Mouse (Mus musculus) liver, adult 2 months (tissue): ENCODE measurements at regions not wholly inside any gene's neighbourhood (a gene's known extent, or its start where the extent isn't known, plus 50 kb on each side); places are given as distances from the start of the nearest gene placed in this dataset.
A peak's percentile ranks its signal among the peaks of the same experiment; 100 is the strongest.

ENCODE experiments used
- DNase-seq: peaks from one replicate; pipeline ENCODE4 v3.0.0-alpha.2; 2011; ENCODE audit warnings: low read depth, low spot score; ENCODE audit errors: extremely low read depth
- H3K27ac ChIP-seq: fragments of 200-500 bp; replicated peaks from 2 replicates; pipeline ENCODE4 v1.5.1; 2012; ENCODE audit warnings: low read depth, mild to moderate bottlenecking, control low read depth, inconsistent platforms, low read length; ENCODE audit not compliant: insufficient read depth
- H3K27me3 ChIP-seq: fragments of 200-500 bp; 2 replicates; pipeline ENCODE4 v1.6.1; 2012; ENCODE audit warnings: mild to moderate bottlenecking, moderate library complexity, low read length, inconsistent platforms; ENCODE audit not compliant: control insufficient read depth, insufficient read depth
- H3K36me3 ChIP-seq: fragments of 200-500 bp; 2 replicates; pipeline ENCODE4 v1.6.1; 2012; ENCODE audit warnings: low read length, inconsistent platforms; ENCODE audit not compliant: control insufficient read depth, insufficient read depth
- H3K4me1 ChIP-seq: fragments of 200-500 bp; 2 replicates; pipeline ENCODE4 v1.6.1; 2011; ENCODE audit warnings: low read length; ENCODE audit not compliant: control insufficient read depth, insufficient read depth
- H3K4me3 ChIP-seq: fragments of 200-500 bp; 2 replicates; pipeline ENCODE4 v1.5.1; 2011; ENCODE audit warnings: low read depth, mild to moderate bottlenecking, control low read depth, low read length, moderate library complexity; ENCODE audit not compliant: insufficient read depth
- H3K79me2 ChIP-seq: fragments of 200-500 bp; 2 replicates; pipeline ENCODE4 v1.6.1; 2012; ENCODE audit warnings: inconsistent platforms, mild to moderate bottlenecking, low read length, moderate library complexity; ENCODE audit not compliant: control insufficient read depth, insufficient read depth
- H3K9ac ChIP-seq: fragments of 200-500 bp; 2 replicates; pipeline ENCODE4 v1.6.1; 2012; ENCODE audit warnings: low read depth, mild to moderate bottlenecking, control low read depth, inconsistent platforms, low read length
- CTCF ChIP-seq: fragments of 200-500 bp; IDR thresholded peaks from 2 replicates; pipeline ENCODE4 v1.5.1; 2011; ENCODE audit warnings: low read depth, low read length, control low read depth
- POLR2A ChIP-seq: fragments of 200-500 bp; IDR thresholded peaks from 2 replicates; pipeline ENCODE4 v1.6.1; 2011; ENCODE audit warnings: low read length, control low read depth; ENCODE audit not compliant: insufficient read depth; ENCODE audit errors: extremely low read depth
- WGBS: fragments of 180-500 bp; shearing (Covaris S2); methylation state at CpG from one replicate; pipeline ENCODE4 v1.1.7; 2018; 5-methylcytosine and 5-hydroxymethylcytosine counted together

DNA sequence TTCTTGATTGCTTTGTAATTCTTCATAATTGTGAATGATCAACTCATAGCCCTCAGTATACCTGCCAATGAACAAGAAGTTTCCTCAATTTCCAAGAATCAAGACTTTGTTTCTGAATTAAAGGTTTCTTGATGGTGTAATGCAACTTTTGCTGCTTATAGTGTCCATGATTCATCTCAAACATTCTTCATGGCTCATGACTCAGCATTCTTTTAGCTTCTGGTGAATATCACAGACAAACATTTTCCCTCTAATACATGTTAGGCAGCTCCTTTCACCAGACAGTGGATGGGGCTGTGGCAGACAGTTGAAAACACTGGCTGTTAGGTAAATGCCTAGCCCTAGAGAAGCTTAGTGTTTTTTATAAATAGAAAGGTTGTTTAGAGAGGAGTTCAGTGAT, 686.5 kb upstream of the Igfbp3 start:
- no peaks in the 10 kb centered on the region for H3K36me3 ChIP-seq
- DNase-seq: no peak
- H3K4me1 ChIP-seq: no peaks in the 10 kb centered on the region
- H3K27me3 ChIP-seq: no peaks in the 10 kb centered on the region
- no peak overlapping the region for H3K27ac ChIP-seq
- no peak overlapping the region for H3K4me3 ChIP-seq
- TF ChIP-seq CTCF: no peak
- TF ChIP-seq POLR2A: no peak
- no peak overlapping the region for H3K9ac ChIP-seq
- H3K79me2 ChIP-seq: no peaks in the 10 kb centered on the region

DNA sequence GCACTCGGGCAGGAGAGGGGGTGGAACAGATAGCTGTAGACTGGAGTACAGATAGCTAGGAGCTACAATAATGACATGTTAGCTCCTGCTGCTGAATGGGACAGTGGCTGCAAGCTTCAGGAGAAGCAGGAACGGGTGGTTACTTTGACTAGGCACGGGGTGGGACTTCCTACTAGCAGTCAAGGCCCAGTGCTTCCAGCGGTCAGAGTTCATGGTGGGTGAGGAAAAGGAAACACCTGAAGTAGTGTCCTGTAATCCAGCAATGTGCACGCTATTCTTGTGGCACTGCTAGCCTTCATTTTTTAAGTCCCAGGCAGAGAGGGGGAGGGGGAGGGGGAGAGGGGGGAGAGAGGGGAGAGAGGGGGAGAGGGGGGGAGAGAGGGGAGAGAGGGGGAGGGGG, 684.5 kb upstream of the Igfbp3 start:
- TF ChIP-seq CTCF: no peak
- no peak for TF ChIP-seq POLR2A
- no peaks in the 10 kb centered on the region for H3K4me1 ChIP-seq
- WGBS: 64% methylated on average over 5 of the region's 5 CpGs
- H3K27me3 ChIP-seq: no peaks in the 10 kb centered on the region
- no peaks in the 10 kb centered on the region for H3K79me2 ChIP-seq
- no peak for DNase-seq
- no peak overlapping the region for H3K27ac ChIP-seq
- no peaks in the 10 kb centered on the region for H3K36me3 ChIP-seq
- H3K9ac ChIP-seq: no peak overlapping the region
- H3K4me3 ChIP-seq: no peak overlapping the region

DNA sequence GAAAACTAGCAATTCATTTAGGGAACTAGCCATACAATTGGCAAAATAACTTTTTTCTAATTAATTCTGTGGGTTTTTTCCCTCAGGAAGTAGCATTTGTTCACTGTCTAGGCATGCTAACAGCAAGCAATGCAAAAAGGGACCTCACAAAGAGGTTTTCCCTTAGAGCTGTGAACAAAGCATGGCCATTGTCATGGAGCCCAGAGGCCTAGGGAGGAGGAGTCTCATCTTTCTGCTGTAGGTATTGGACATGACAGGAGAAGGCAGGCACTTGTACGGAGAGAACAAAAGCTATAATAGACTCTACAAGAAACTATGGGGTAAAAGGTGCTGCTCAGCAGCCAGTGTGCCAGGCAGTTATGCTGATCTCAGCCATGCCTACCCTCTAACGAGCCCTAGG, 666.8 kb upstream of the Igfbp3 start:
- Histone ChIP-seq H3K79me2 (no peaks in the 10 kb centered on the region), H3K9ac (no peak overlapping the region), H3K27ac (no peak overlapping the region), H3K4me1 (no peaks in the 10 kb centered on the region), H3K4me3 (no peak overlapping the region), H3K27me3 (no peaks in the 10 kb centered on the region), H3K36me3 (no peaks in the 10 kb centered on the region)
- 76% methylated on average over 2 of the region's 2 CpGs for WGBS
- no peak for DNase-seq
- TF ChIP-seq CTCF: no peak
- no peak for TF ChIP-seq POLR2A

DNA sequence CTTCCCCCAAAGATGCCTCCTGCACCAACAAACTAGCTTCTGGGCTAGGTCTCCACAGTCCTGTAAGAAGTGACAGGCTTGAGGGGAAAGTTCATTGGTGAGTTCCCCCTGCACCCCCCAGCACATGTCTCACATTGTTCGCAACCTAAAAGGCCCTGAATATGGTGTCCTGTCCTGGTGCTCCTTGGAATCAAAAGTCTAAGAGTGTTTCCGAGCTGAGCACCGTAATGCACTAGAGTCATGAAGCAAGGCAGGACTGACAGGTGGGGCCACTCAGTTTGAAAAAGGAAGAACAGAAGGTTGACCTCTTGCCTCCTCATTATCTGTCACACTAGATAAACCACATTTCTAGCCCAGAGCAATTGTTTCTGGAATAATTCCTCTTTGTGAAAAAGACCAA, 650.4 kb upstream of the Igfbp3 start:
- no peaks in the 10 kb centered on the region for H3K4me1 ChIP-seq
- no peaks in the 10 kb centered on the region for H3K27me3 ChIP-seq
- 88% methylated on average over 3 of the region's 3 CpGs for WGBS
- H3K36me3 ChIP-seq: no peaks in the 10 kb centered on the region
- H3K9ac ChIP-seq: no peak overlapping the region
- no peaks in the 10 kb centered on the region for H3K79me2 ChIP-seq
- no peak for TF ChIP-seq POLR2A
- TF ChIP-seq CTCF: no peak
- no peak for DNase-seq
- no peak overlapping the region for H3K27ac ChIP-seq
- H3K4me3 ChIP-seq: no peak overlapping the region

DNA sequence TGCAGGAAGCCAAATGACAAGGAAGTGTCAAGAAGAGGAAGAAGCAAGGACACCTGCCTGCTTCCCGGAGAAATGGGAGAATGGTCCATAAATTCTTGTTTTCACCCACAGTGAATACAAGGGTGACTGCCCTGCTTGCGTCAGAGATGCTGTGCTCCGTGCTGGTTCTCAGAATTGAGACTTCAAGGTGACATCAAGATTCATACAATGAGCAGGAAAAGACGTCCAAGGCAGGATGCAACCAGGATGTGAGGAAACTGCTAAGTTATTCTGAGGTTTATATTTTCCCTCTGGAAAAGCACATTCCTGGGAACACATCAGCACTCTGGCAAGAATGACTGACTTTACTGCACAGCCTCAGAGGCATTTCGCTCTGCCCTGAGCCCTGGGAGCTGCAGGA, 650.0 kb upstream of the Igfbp3 start:
- H3K4me3 ChIP-seq: no peak overlapping the region
- H3K36me3 ChIP-seq: no peaks in the 10 kb centered on the region
- no peaks in the 10 kb centered on the region for H3K4me1 ChIP-seq
- H3K79me2 ChIP-seq: no peaks in the 10 kb centered on the region
- no peak overlapping the region for H3K27ac ChIP-seq
- H3K27me3 ChIP-seq: no peaks in the 10 kb centered on the region
- WGBS: 70% methylated on average over 5 of the region's 5 CpGs
- no peak for DNase-seq
- TF ChIP-seq POLR2A (no peak), CTCF (no peak)
- no peak overlapping the region for H3K9ac ChIP-seq

DNA sequence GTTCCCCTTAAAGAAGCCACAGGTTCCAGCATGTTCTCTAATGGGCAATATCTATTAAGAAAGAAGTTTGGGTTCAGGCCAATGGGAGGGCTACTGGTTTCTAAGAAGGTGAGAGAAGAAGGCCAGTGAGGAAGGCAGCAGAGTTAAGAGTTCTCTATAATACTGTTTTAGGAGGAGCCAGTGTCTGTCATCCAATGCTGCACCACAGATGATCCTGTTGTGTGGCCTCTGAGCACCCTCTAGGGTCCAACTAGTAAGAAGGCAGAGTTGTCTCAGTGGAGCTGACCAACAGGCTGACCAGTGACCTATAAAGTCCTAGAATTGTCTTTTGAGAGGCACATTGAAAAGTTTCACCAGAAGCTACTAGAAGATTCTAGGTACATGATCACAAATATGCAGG, 648.8 kb upstream of the Igfbp3 start:
- peak; percentile 21 for DNase-seq
- H3K27ac ChIP-seq: no peak overlapping the region
- no peaks in the 10 kb centered on the region for H3K4me1 ChIP-seq
- H3K36me3 ChIP-seq: no peaks in the 10 kb centered on the region
- H3K9ac ChIP-seq: no peak overlapping the region
- no peaks in the 10 kb centered on the region for H3K79me2 ChIP-seq
- H3K4me3 ChIP-seq: no peak overlapping the region
- TF ChIP-seq CTCF: peak; percentile 47
- TF ChIP-seq POLR2A: no peak
- H3K27me3 ChIP-seq: no peaks in the 10 kb centered on the region
